Mouse (Mus musculus): ENCODE results near the gene C1ql4.
"Not testable (repeated sequence)": the region's sequence is repeated elsewhere in the genome, so short reads cannot be mapped to it uniquely, and the experiment has no call there.

The C1ql4 gene

DNA sequence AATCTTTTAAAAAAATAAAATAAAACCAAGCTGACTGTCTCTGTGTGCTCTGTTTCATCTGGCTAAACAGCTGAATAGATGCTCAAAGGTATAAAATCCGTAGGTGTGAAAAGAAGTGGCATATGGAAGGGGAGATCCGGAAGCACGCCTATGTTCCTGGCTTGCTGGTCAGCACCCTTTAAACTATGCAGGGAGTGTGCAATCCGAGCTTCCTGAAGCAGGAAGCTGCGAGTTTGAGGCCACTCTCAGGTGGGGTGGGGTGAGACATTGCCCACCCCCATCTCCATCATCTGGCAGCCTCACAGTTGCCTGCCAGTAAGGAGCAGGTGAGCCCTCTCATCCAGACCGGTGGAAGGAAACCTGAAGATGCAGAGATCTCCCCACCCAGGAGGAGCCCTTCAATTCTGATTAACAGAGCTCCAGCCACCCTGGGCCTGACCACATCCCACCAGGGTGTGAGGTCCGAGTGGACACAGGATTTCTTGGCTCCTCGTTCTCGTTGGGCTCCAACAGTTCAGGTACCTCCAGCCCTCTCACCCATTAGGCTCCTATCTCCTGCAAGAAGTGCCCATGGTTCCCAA, 13.5 kb downstream of the C1ql4 start, which contains the start of gene Troap:
Gene Troap, plus strand, starts transcription at position 557 of the 581 bp plus-strand sequence.
- no peak for DNase-seq (ENCODE audit: low spot score)

DNA sequence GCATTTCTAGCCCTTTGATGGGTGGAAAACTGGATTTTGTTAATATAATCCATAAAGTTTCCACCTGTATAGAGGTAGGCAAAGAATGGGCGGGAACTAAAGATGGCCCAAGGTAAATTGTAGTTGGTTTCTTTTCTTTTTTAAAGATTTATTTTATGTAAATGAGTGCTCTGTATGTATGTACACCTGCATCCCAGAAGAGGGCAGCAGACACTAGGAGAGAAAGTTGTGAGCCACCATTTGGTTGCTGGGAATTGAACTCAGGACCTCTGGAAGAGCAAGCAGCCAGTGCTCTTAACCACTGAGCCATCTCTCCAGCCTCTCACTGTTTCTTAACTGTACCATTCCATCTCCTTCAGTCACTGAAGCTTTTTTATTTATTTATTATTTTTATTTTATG, 15.6 kb downstream of the C1ql4 start:
- no peak for DNase-seq (ENCODE audit: low spot score)

DNA sequence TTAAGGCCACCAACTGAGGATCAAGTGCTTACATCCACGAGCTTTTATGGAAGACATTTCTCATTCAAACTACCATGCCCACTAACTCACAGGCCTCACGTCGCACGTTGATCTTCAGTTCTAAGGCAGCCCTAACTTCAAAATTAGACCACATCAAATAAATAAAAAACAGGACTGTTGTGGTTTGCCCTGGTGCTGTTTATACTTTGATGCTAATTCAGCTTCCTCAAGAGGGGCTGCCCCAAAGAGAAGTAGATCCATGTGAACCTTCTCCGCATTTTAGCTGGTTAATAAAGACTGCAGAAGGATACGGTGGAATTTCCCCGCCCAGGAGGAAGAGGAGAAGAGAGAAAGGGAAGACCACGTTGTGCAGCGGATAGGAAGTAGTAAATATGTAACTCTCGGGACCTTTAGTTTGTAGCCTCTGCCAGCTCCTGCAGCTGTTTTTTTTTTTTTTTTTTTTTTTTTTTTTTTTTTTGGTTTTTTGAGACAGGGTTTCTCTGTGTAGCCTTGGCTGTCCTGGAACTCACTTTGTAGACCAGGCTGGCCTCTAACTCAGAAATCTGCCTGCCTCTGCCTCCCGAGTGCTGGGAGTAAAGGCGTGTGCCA, 22.0 kb downstream of the C1ql4 start:
- DNase-seq (ENCODE audit: low spot score), result no peak

DNA sequence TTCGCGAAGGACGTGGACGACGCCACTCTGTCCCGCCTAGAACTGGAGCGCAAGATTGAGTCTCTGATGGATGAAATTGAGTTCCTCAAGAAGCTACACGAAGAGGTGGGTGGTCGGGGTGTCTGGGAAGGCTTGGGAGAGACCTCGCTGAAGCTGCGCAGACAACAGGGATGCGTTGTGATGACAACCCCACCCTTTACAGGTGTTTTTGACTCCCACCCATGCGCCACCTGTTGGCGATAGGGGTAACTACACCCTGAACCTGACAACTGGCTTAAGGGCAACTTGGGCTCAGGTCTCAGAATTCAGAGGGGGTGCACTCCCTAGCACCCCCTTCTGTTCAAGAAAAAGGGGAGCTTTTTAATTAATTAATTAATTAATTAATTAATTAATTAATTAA, 31.3 kb downstream of the C1ql4 start:
- DNase-seq (ENCODE audit: low spot score), result no peak

DNA sequence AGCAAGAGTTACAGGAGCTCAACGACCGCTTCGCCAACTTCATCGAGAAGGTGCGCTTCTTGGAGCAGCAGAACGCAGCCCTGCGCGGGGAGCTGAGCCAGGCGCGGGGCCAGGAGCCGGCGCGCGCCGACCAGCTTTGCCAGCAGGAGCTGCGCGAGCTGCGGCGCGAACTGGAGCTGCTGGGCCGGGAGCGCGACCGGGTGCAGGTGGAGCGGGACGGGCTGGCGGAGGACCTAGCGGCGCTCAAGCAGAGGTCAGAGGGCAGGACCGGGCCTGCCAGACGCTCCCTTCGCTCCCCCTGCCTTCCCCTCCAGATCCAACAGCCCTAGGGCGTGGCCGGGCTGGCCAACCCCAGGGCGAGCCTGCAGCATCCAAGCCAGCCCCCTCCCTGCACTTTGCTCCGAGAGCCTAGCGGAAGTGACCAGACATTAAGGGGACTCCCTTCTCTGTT, 32.1 kb downstream of the C1ql4 start:
- no peak for DNase-seq (ENCODE audit: low spot score)

DNA sequence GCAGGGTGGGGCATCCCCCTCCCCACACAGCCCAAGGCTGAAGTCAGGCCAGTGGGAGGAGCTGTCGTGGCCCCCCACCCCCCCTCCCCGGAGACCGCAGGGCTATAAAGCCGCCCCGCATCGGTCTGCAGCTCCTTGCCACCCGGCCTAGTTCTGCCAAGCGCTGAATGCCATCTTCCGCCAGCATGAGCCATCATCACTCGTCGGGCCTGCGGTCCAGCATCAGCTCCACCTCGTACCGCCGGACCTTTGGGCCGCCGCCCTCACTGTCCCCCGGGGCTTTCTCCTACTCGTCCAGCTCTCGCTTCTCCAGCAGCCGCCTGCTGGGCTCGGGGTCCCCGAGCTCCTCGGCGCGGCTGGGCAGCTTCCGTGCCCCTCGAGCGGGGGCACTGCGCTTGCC, 32.6 kb downstream of the C1ql4 start, which contains the start of gene Prph:
Gene Prph, plus strand, starts transcription at position 135 of the 400 bp plus-strand sequence.
- DNase-seq (ENCODE audit: low spot score), result no peak

DNA sequence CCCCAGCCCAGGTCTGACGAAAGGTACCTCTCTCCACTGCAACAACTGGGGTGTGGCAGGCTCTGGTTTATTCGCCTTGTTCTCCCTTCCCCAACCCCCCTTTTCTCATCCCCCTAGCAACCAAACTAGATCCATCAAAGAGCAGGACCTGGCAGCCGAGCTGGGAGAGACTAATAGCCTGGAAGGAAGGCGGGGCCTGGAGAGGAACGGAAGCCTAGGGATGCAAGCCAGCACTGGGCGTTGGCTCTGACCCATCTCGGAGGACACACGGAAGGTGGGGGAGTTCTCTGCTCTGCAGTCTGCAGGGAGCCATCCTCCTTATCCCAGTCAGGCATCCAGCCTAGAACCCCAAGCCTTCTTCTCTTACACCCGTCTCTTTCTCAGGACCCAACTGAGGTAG, 34.2 kb downstream of the C1ql4 start:
- DNase-seq (ENCODE audit: low spot score), result no peak

DNA sequence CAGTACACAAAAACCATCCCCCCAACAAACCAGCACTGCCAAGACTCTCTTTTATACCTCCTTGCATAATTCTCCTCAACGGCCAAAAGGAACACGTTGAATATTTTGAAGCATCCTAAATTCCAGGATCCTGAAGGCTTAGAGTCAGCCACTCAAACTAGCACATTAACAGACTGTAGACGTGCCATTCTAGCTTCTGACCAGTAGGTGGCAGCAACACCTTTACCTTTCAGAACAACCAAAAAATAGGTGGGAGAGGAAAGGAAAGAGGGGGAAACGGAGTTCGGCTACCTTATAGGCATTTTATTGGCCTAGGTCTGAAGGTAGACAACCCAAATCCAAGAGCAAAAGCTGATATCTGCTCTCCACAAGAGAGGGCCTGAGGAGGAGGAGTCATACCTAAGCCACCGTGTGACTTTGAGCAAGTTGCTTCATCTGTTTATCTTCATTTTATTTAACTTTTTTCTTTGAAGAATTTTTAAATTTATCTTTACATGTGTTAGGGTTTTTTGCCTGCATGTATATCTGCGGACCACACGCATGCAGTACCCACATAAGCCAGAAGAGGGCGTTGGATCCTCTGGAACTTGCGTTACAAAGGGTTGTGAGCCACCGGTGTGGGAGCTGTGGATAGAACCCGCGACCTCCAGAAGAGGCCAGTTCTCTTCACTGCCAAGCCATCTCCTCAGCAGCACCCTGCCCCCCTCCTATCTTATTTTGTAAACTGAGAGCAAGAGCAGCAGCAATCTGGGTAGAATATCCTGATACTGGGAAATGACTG, 38.0 kb downstream of the C1ql4 start:
- no peak for DNase-seq (ENCODE audit: low spot score)

DNA sequence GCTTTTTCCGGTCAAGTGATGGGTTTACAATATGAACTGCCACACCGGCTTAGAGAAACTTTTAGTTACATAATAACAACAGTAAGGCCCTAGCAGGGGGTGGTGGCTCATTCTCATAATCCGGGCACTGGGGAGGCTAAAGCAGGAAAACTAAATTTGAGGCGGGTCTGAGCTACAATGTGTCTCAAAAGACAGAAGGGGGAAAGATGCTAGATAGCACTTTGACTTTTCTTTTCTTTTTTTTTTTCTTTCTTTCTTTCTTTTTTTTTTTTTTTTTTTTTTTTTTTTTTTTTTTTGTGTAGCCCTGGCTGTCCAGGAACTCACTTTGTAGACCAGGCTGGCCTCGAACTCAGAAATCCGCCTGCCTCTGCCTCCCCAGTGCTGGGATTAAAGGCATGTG, 41.9 kb downstream of the C1ql4 start:
- not testable (repeated sequence) for DNase-seq (ENCODE audit: low spot score)

DNA sequence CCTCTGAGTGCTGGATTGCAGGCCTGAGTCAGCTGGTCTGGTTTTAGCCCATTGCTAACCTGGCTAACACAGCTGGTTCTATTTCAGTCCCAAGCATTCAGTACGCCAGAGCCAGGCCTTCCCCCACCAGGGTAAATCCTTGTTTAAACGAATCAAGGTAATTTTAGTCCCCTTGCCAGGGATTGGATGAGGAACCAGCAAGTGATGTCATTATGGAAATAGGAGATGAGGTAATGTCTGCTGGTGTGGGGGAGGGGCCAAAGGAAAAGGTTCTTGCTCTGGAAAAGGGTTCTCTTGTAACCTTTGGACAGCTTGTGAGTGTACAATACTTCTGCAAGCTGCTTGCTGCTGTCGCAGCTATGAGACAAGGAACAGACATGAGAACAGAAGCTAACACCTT, 42.8 kb downstream of the C1ql4 start:
- DNase-seq (ENCODE audit: low spot score), result no peak

DNA sequence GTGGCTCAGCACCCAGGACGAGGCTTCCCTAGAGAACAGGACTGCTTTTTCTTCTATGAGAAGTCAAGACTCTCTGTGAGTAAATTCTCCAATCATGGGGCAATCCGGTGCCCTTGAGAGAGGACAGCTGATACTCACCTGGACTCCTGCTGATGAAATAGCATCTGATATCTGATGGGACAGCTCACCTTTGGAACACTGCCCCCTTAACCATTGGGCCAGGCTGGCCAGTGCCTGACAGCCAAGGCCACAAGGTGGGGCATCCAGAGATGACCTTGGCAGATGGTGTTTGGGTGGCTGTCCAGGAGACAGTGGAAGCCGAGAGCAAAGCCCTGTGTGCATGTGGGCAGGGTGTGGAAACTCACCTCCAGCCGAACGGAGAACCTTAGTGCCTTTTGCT, 45.3 kb downstream of the C1ql4 start:
- no peak for DNase-seq (ENCODE audit: low spot score)

DNA sequence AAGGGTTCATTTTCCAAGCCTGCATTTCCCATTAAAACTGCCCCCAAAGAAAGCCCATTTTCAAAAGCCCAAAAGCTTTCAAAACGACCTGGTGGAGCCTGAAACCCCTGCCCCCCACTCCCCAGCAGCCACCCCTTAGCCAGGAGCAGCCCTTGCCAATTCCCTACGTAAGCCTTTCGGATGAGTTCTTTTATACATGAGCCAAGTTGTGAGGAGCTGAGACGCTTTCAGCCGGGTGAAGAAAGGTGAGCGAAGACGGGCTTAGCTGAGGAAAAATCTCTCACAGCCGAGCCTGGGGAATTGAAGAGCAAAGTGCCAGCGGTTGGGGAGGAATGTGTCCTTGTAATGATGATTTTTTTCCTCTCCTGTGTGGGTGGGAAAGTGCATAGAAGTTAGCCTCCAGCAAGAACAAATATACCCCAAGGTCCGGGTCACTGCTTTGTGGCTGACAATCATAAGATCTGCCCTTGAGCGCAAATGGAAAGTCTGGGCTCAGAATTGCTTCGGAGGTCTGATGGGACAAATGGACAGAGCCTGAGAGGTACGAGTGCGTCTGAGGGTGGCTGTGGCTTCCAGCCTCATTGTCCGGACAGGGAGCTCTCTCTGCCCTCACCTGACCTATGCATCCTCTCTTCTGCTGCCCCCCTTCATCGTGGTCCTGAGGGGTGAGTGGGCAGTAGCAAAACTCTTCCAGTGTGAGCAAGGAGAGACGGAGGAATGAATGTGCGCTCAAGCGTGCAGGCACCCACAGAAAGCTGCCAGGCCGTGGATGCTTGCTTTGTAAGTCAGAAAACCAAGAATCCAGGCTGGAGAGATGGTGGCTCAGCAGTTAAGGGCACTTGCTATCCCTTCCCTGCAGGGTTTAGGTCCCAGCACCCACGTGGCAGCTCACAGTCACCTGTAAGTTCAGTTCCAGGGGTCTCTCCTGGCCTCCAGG, 46.4 kb downstream of the C1ql4 start:
- no peak for DNase-seq (ENCODE audit: low spot score)

DNA sequence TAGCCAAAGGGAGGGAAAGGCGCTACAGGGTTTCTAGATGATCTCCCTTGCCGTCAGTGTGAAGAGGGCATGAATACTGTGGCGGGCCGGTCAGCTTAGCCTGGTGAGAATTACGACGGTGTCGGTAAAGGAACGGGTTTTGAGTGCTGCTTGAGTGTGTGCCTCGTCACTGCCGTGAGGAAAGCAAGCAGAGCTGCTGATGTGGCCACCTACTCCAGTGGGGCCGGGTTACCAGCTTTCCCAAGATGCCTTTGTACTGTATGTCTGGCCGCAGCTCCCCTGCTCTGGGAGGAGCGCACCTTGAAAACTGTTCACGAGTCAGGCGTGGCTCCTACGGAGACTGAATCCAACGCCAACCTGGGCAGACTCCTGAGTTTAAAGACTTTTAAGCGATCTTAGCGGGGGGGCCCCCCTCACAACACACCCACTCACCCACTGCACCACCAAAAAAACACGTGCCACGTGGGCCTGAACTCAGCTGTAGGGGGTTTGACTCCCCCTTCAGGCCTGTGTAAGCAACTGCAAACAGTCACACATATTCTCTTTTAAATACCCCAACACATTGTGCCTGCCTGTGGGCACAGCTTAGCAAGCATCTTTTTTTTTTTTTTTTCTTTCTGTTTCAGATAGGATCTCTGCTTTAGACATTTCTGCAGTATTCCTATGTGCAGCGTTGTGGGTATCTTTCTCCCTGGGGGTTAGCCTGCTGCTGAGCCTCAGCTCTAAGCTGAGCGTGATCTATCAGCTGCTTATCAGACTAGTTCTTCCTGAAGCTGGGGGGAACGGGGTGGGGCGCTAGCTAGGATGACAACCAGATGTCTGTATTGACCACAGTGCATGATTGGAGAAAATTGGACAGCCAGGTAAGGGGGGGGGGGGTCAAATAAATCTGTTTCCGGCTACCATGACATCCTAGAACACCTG, 47.4 kb downstream of the C1ql4 start:
- DNase-seq (ENCODE audit: low spot score), result no peak

DNA sequence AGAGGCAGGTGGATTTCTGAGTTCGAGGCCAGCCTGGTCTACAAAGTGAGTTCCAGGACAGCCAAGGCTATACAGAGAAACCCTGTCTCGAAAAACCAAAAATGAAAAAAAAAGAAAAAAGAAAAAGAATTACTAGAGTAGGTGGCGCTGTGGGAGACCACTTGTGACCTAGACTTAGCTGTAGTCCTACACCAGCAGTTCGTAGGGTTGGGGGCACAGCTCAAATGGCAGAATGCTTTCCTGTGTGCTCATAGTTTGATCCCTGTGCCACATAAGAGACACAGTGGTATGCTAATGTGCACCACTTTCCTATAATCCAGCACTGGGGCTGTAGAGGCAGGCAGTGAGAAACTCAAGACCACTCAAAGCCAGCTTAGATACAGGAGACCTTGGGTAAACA, 48.3 kb downstream of the C1ql4 start:
- DNase-seq (ENCODE audit: low spot score), result no peak

DNA sequence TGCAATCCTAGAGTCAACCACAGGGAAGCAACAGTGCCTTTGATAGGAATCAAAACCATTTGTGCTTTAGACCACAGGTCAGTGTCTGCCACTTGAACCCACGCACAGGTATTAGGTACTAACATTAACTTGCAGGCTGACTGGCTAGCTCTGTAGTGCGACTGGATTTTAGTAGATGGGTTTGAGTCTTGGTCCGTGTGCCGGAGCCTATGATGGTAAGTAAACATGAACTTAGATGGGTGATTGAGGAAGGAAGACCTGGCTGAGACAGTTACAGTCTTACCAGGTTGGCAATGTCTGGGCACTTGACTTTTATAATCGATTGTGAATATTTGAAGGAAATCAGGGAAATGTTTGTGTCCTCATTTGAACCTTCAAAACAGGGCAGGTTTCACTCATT, 48.8 kb downstream of the C1ql4 start:
- DNase-seq (ENCODE audit: low spot score), result no peak

DNA sequence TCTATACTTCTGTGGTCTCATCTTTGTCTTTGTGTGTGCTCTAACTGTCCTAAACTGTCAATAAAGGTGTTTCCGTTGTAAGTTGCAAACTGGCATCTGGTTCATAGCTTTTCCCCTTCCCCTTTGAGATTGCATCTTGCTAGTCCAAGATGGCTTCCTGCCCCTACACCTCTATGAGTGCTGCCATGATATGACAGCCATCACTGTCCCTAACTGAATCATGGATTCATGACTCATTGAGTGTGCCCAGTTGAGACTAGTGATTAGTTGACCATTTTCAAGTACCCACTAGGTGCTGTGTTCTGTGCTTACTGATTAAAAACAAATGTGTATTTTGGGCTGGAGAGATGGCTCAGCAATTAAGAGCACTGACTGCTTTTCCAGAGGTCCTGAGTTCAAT, 49.6 kb downstream of the C1ql4 start:
- no peak for DNase-seq (ENCODE audit: low spot score)

DNA sequence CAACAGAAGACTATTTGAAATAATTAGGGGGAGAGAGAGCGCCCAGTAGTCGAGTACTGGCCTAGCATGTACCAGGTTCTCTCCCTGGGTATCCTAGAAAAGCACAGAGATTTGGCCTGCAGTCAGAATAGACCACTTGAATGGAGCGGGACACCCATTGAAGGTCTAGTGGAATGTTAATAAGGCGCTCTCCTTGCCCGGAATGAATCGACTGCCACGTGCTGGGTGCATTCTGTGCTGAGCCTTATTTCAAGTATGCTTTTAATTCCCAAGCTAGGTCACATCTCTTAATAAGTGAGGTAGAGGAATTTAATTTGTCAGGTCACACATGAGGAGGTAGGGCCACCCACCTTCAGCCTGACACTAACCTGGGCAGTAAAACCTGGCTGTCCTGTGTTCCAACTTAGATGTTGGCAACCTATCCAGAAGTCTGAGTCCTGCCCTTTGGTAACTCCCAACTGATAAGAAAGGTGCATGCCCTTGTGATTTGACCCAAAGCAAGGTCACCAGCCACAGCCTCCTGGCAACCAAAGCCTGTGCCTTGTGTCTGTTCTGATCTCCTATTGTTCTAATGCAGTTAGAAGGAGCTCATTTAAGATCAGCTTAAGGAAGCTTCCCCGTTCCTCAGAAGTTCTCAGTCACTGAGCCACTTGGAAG, 51.2 kb downstream of the C1ql4 start:
- no peak for DNase-seq (ENCODE audit: low spot score)

DNA sequence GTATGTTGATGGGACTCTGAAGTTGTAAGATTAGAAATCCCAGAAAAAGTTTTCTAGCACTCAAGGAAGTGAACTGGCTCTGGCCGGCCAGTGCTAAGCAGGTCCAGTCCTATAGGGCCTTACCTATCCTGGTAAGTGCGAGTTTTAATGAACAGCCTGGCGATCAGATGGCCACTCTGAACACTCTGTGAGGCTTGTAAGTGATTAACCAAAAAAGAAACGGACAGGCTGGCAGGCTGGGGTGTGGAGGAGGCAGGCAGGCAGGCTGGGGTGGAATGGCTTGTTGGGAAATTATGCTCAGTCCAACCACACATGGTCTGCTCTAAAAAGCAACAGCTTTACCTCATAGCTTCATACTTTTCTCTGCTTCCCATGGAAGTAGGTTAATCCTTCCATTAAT, 52.2 kb downstream of the C1ql4 start:
- no peak for DNase-seq (ENCODE audit: low spot score)
